Mouse (Mus musculus) adrenal gland, postnatal 36 days (tissue): ENCODE measurements around the gene Fry. TPM values are rescaled to one million over a fixed set of nuclear protein-coding genes. Genes with fewer than 3 reads are reported as not detected.

Source experiments
- DNase-seq, 2 experiments: peaks; one replicate each; pipeline ENCODE4 v3.0.0; 2021; ENCODE audit warnings: mixed read lengths in 1 of 2
- total RNA-seq, 2 experiments: library from RNA; stranded (reverse); gene quantifications; 2 replicates each; pipeline ENCODE4 v1.2.3; 2021

The Fry gene
- total RNA-seq, 2 experiments from 2014 or later, result 29.9 to 40.9 TPM

DNA sequence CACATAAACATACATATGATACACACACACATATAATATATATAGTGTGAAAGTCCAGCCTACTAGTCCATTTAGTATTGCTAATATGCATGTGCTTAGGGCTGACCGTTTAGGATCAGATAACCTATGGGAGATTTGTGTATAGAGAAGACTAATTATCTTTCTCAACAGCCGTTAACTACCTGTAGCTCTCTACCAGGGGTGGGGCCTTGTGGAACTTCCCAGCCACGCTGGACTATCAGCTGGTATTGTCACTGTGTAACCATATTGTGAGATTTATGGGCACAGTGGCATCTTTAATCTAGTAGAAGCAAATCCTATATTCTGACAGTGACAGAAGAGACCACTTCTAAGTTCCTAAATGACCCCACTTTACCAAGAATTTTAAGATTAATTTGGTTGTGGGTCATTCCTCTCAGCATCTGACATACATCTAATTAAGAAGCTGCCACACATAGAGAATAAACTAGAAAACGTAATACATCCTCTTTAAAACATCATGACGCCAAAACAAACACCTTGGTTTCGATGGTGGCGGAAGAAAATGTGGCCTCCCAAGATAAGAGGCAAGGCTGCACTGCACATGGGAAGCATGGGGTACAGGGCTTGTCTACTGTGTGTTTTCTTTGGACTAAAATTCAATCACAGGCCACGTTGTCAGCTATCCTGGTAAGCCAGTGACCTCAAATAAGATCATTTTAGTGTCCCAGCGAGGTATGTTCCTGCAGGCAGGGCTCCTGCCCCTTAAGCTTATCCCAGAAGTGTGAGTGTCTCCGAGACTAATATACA lies 271.3 kb downstream of the Fry start:
- no peak for DNase-seq

DNA sequence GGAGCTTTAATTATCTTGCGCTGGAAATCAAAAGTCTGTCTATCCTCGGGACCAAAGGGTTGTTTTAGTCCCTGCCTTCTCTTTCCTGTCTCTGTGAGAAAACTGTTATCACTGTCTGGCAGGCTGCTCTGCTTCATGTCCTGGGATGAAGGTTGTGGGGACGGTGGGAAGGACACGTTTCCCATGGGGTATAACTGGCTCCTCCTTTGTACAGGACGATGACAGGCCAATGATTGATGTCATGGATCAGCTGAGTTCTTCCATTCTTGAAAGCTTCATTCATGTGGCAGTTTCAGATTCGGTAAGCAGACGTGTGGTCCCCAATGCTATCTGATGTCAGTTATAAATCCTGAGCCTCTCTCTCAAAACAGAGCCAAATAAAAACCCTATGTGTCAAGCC lies 272.0 kb downstream of the Fry start:
- peak in 1 of 2 experiments; percentile 16 for DNase-seq

DNA sequence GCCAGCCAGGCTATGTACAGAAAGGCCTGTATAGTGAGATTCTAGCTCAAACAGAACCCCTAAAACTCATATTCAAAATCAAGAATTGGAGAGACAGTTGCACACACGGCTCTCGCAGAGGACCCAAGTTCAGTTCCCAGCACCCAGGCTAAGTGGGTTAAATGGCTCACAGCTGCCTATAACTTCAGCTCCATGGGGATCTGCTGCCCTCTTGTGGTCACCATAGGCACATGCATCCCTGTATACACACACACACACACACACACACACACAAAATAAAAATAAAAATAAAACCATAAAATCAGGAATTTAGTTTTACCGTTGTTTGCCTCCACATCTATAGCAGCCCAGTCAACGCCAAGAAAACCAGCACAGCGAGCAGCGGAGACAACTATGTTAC lies 276.2 kb downstream of the Fry start:
- no peak for DNase-seq

DNA sequence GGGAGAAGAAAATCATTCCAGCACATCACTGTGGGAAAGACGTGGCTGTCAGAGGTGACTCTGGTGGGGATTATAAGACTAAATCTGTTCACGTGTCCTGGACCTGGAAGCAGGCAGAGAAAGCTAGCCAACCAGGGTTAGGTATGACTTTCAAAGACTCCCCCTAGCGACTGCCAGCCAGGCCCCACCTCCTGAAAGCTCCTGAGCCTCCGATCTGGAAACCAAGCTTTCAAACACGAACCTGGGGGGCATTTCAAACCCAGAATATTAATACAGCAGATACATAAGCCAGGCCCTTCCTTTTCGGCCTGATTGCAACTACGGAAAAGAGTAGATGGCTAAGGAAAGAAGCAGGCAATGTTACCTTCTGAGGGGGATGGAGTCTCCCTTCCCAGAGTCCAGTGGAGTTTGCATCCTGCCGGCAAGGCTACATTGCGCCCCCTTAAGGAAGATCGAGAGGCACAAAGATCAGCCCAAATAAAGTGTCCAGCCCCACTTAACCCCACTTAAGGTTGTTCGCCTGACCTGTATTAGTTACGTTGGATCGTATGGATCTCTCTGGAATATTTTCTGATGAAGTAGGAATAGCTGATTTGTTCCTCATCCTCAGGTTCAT lies 284.5 kb downstream of the Fry start:
- no peak for DNase-seq

DNA sequence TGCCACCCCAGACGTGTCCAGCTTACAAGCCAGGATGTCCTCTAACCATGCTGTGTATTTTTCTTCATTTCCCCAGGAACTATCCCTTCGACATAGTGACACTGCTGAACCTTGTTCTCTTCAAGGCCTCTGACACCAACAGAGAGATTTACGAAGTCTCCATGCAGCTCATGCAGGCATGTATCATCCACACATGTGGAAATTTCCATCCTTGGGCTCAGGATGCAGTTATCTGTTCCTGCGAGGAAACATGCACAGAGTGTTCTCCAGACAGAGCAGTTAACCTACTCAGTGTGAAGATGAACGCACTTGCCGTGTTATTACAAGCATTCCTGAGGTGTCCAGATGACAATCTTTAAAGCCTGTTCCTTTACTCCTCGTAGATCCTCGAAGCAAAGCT lies 286.4 kb downstream of the Fry start:
- peak; percentile 24 to 50 for DNase-seq

DNA sequence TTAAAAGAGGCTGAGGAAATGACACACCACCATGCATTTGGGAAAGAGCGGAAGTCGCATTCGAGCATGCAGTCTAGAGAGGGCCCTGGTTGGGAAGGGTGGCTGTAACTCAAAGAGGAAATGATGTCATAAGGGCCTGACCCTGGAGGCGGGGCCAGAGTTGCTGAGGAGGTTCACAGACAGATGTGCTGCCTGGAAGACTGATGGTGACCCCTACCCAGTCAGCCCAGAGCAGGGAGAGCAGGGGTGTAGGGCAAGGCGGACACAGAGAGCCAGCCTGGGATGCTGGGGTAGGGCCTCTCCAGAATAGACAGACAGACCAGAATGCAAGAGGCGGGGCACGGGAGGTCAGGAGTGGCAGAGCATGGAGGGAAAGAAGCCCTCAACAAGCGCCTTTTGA lies 290.5 kb downstream of the Fry start:
- DNase-seq, result peak in 1 of 2 experiments; percentile 18

DNA sequence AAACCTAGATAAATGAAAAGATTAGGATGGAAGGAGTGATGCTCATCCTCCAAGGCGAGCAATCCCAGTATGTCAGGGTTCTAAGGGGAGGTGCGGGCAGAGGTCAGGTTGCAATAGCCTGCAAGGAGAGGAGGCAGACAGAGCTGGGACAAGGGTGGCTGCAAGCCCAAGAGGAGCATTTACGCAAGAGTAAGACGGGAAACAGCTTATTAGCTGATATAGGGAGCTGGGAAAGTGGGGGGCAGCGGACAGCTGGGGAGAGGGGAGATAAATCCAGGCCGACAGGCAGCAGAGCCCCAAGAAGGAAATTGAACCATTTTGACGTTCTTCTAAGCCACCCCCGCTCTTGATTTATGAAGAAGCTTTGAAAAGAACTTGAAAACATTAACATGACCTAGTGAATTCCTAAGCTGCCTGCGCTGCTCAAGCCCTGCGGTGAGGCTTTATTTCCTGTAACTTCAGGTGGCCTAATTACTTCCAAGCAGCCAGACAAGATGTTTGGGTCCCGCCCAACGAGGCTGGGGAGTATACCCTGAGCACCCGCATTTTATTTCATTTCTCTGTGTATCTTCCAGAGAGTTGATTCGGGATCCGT lies 291.1 kb downstream of the Fry start:
- DNase-seq, result peak in 1 of 2 experiments; percentile 11

DNA sequence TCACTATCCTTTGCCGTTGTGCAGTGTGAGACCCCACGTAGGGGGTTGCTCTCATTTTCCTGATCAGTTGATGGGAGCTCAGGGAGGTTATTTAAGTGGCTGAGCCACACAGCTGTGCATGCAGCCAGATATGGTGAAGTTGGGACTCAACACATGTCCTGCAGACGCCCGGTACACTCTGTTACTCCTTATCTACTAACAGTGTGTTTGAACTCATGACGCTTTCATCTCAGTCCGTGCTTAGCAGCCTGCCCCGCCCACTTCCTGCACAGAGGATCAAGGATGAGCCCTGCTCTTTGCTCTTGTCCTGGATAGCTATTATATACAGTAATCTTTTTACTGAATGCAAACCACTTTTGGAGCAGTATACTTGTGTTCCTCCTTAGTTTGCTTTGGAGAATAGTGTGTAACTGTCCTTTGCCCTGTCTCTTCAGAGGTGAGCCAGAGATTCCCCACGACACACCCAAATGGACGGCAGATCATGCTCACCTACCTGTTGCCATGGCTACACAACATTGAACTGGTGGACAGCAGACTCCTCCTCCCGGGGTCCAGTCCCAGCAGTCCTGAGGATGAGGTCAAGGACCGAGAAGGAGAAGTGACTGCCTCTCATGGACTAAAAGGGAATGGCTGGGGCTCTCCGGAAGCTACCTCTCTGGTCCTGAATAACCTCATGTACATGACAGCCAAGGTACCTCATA lies 294.5 kb downstream of the Fry start:
- DNase-seq, result no peak

DNA sequence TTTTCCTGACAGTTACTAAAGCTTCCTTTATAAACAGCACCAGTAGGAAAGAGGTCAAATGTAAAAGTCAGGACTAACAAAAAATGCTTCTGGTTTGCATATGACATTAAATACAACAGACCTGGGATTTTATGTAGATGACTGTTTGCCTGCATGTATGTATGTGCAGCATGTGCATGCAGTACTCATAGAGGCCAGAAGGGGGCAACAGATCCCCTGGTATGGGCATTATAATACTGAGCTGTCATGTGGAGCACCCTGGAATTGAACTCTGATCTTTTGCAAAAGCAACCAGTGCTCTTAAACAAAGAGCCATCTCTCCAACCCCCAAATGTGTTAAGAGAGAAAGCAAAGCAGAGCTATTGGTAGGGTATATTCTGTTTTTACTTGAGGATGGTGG lies 296.4 kb downstream of the Fry start:
- no peak for DNase-seq

DNA sequence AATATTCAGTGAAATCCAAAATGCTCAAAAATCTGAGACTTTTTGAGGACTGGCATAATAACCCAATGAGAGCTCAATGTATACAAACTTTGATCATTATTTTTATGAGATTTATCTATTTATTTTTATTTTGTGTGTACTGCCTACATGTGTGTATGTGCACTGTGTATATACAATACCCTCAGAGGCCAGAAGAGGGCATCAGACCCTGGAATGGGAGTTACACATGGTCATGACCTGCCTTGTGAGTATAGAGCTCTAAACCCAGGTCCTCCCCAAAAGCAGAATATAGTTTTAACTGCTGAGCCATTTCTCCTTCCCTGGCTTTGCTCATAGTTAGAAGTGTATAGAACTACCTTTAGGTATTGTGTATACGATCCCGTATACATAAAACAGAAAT lies 298.8 kb downstream of the Fry start:
- no peak for DNase-seq

DNA sequence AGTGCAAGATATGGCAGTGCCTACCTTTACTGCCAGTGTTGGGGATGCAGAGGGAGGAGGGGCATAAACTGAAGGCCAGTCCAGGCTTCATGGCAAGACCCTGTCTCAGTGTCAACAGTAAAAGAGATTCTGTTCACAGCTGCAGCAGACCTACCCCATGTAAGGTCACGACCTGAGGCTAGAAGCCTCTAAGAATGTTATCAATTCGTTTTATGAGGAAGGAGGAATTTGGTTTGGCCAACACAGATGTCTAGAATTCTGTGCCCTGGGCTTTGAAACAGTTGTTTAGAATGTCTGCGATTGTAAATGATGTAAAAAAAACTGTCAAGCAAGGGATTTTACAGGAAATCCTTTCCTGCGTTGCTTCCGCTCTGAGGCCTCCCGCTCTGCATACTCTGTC lies 299.6 kb downstream of the Fry start:
- no peak for DNase-seq

DNA sequence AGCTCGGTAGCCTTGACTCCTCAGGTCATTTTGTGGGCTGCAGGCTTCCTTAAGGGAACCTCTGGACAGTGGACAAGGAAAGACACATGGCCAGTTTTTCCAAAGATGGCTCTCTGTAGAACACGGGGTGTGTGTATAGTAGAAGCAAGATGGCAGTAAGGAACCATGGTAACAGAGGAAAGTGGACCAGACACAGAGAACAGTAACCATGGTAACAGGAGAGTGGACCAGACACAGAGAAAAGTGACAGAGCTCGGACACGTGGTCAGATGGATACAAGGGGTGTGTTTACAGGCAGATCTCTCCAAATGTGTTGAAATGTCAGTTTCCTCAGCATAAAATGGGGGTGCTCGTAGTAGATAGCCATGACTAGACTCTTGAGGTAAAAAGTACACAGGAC lies 306.6 kb downstream of the Fry start:
- DNase-seq, result no peak

DNA sequence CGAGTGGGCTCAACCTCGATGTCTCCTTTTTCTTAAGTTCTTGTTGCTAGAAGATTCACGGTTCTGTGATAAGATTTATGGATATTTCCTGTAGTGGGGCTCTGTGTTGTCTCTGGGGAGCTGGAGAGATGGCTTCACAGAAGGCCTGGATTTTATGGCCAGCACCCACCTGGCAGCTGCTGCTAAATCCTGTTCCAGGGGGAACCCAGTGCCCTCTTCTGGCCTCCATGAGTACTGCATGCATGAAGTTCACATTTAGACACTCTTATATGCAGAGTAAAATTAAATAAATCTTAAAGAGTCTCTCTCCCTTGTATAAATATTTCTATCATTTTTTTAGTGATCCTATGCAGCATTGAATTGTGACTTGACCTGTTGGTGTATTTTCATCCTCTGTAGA lies 308.1 kb downstream of the Fry start:
- DNase-seq, result peak; percentile 20 to 55

DNA sequence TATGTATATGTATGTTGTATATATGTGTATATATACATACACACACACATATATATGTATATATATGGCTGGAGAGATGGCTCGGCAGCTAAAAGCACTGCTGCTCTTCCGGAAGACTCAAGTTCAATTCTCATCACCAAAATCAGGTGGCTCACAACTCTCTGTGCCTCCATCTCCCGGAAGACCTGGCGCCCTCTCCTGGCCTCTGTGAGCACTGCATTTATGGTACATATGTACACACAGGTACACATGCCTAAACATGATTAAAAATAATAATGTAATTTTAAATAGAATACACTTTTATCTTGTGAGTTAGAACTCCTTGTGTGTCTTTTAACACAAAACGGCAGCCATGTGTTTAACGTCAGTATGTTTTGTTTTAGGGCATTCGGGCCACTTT lies 312.8 kb downstream of the Fry start:
- DNase-seq, result peak; percentile 19 to 32

DNA sequence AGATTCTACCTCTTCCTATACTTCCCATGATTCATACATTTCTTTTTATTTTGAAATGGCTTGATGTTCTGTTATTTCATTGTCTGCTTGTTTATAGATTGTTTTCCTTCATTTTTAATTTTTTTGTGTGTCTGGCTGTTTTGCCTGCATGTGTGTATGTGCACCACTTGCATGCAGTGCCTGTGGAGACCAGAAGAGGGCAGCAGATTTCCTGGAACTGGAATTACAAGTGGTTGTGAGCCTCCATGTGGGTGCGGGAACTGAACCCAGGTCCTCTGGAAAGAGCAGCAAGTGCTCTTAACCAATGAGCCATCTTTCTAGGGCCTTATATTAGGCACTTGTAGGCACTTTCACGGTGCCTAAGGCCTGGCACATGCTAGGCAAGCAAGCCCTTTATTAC lies 314.5 kb downstream of the Fry start:
- no peak for DNase-seq

DNA sequence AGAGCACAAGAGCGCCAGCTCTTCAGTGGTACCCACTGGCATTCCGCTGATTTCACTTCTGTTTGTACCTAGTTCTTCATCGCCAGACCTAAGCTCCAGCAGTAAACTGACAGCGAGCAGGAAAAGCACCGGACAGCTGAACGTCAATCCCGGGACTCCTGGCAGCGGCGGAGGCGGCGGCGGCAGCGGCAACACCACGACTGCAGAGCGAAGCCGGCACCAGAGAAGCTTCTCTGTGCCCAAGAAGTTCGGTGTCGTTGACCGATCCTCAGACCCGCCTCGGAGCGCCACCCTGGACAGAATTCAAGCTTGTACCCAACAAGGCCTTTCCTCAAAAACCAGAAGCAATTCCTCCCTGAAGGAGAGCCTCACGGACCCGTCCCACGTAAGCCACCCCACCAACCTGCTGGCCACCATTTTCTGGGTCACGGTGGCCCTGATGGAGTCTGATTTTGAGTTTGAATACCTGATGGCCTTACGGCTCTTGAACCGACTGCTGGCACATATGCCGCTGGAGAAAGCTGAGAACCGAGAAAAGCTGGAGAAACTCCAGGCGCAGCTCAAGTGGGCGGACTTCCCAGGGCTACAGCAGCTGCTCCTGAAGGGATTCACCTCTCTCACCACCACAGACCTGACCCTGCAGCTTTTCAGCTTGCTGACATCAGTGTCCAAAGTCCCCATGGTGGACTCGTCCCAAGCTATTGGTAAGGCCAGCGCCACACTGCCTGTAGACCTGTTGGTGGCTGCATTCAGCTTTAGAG lies 318.4 kb downstream of the Fry start:
- DNase-seq, result peak; percentile 10 to 33

DNA sequence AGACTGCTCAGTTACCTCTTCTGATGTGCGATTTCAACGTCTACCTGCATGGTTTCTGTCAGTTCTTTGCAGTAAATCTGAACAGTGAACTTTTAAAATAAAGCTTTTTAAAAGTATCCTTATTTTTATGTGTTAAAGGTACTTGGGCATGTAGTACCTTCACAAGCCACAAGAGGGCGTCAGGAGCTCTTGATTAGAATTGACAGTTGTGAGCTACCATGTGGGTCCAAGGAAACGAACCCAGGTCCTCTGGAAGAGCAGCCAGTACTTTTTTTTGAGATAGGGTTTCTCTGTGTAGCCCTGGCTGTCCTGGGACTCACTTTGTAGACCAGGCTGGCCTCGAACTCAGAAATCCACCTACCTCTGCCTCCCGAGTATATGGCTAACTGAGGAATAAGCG lies 323.2 kb downstream of the Fry start:
- DNase-seq, result peak in 1 of 2 experiments; percentile 36

DNA sequence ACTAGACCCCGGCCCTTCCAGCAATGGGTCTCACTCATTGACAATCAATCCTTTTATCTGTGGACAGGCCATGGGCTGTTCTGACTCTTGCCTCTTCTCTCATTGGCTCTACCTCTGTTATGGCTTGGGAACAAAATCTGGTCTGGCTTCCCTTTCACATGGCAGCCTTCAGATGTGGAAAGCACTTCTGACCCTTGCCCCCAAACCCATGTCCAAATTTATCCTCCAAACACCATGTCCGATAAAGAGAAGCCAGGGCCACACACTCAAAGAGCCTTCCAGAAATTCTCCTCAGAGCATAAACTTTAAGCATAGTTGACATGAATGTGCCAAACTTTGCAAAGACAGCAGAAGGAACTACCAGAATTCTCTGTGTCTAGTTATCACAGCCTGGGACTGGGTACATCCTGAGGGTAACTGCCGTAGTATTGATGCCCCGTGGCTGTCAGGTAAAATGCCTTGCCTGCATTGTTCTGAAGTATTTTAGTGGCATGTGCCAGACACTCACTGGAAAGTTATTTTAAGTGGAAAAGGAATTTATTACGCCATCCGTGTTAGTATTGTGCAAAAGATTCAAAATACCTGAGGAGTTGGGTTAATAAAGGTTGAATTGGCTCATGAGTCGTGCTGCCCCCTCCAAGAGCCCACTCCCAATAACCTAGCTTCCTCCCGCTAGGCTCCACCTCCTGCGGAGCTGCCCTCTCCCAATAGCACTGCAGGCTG lies 333.0 kb downstream of the Fry start:
- no peak for DNase-seq

DNA sequence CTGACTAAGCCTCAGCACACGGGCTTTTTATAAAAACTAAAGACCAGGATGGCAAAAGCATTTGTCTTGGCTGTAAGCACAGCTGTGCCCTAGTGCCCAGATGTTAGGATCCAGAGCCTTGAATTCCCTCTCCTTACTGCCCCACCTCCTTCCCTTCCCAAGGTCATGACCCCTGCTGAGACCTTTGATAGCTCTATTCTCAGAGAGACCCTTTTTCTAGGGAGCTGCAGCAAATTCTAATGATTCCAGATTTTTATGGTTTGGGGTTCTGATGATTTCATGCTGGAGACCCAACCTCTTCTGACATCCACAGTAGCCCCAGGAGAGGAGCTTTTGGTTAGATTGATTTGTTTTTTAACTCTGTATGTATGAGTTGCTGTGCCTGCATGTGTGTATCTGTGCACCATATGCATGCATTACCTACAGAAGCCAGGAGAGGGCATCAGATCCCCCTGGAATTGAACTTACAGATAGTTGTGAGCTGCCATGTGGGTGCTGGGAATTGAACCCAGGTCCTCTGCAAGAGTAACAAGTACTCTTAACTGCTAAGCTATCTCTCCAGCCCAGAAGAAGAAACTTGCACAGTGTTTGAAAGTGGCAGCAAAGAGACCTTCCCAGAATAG lies 333.7 kb downstream of the Fry start:
- DNase-seq, result no peak

DNA sequence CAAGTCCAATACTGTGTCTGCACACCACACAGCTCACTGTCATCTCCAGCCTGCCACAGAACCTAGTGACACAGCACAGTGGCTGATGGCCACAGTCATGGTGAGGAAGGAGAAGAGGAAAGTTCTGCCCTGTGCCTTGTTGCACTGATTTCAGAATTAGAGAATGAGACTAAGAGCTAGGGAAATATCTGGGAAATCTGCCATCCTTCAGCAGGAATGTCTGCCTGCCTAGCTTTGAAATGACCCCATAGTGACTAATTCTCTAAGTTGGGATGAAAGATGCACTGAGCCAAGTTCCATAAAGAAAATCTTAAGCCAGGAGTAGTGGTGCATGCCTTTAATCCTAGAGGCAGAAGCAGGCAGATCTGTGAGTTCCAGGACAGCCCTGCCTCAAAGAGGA lies 334.2 kb downstream of the Fry start:
- DNase-seq, result no peak

DNA sequence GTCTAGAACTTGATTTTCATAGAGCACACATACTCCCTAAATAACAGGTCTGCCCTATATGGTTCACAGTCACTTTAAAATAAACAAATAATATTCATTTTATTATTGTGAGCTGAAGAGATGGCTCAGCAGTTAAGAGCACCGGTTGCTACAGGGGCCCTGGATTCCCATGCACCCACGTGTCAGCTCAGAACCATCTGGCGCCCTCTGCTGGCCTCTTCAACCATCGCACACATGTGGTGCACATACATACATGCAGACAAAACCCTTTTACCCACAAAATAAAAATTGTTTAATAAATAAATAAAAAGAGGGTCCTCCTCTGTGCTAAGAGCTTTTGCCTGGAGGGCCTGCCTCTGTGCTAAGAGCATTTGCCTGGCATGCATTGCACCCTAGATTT lies 335.0 kb downstream of the Fry start:
- DNase-seq, result no peak
